Mouse (Mus musculus) CH12.LX (cell line): Measurements from ENCODE around the gene Zfyve1. TPM values are rescaled to one million over a fixed set of nuclear protein-coding genes. Genes with fewer than 3 reads are reported as not detected.

Source experiments
- DNase-seq: peaks from one replicate; pipeline ENCODE4 v3.0.0-alpha.2; 2013; ENCODE audit errors: extremely low read depth
- H3K27ac ChIP-seq: 2 replicates; pipeline ENCODE4 v1.5.1; 2012; ENCODE audit warnings: low read depth, mild to moderate bottlenecking, control low read depth, moderate library complexity; ENCODE audit not compliant: insufficient read depth
- H3K27me3 ChIP-seq: replicated peaks from 2 replicates; pipeline ENCODE3; 2012; ENCODE audit warnings: inconsistent platforms
- H3K36me3 ChIP-seq, 2 experiments: replicated peaks in 1 of 2; 2 replicates each; pipeline versions ENCODE3 to v1.6.1; 2012; ENCODE audit warnings: inconsistent platforms in 1 of 2, low read length in 1 of 2, mild to moderate bottlenecking in 1 of 2, mixed read lengths in 1 of 2, moderate library complexity in 1 of 2; ENCODE audit not compliant: control insufficient read depth in 1 of 2, insufficient read depth in 1 of 2
- H3K4me1 ChIP-seq, 2 experiments: 2 replicates each; pipeline ENCODE4 v1.6.1; 2012; ENCODE audit warnings: inconsistent platforms in 1 of 2, moderate library complexity in 1 of 2; ENCODE audit not compliant: insufficient read depth in 2 of 2, control insufficient read depth in 1 of 2
- H3K4me2 ChIP-seq: 2 replicates; pipeline ENCODE4 v1.6.1; 2012; ENCODE audit warnings: low read depth, mild to moderate bottlenecking, control low read depth; ENCODE audit not compliant: poor library complexity, insufficient read depth, severe bottlenecking
- H3K4me3 ChIP-seq, 3 experiments: fragments of 150-350 bp in 1 of 3; sonication (generic) in 1 of 3; replicated peaks in 1 of 3; 2 replicates each; pipeline versions ENCODE3 to v1.5.1; 2011 to 2012; ENCODE audit warnings: low read depth in 2 of 3, low read length in 2 of 3, mild to moderate bottlenecking in 2 of 3, moderate library complexity in 2 of 3, control low read depth in 1 of 3, improper control_type of control experiment in 1 of 3, inconsistent platforms in 1 of 3, mixed read lengths in 1 of 3; ENCODE audit not compliant: poor library complexity in 1 of 3
- H3K79me2 ChIP-seq: replicated peaks from 2 replicates; pipeline ENCODE4 v1.6.1; 2012; ENCODE audit warnings: mild to moderate bottlenecking, moderate library complexity; ENCODE audit not compliant: control insufficient read depth, poor library complexity, insufficient read depth, severe bottlenecking; ENCODE audit errors: extremely low read depth
- H3K9ac ChIP-seq: 2 replicates; pipeline ENCODE4 v1.6.1; 2012; ENCODE audit warnings: low read depth, mild to moderate bottlenecking, control low read depth, moderate library complexity; ENCODE audit not compliant: insufficient read depth
- H3K9me3 ChIP-seq: replicated peaks from 2 replicates; pipeline ENCODE3; 2012; ENCODE audit warnings: low read length, inconsistent platforms, mixed read lengths
- CHD1 ChIP-seq: IDR thresholded peaks from 2 replicates; pipeline ENCODE4 v1.6.1; 2012; ENCODE audit warnings: low read depth, low read length, improper control_type of control experiment, inconsistent platforms
- CHD2 ChIP-seq: IDR thresholded peaks from 2 replicates; pipeline ENCODE4 v1.6.1; 2011; ENCODE audit warnings: low read length, improper control_type of control experiment
- CTCF ChIP-seq, 2 experiments: IDR thresholded peaks in 1 of 2; conservative IDR thresholded peaks in 1 of 2; 2 replicates each; pipeline ENCODE4 v1.5.1; 2011 to 2012; ENCODE audit warnings: low read depth in 2 of 2, low read length in 2 of 2, improper control_type of control experiment in 1 of 2, inconsistent platforms in 1 of 2, mild to moderate bottlenecking in 1 of 2, moderate library complexity in 1 of 2
- ELF1 ChIP-seq: IDR thresholded peaks from 2 replicates; pipeline ENCODE4 v1.6.1; 2014; ENCODE audit warnings: low read depth, mild to moderate bottlenecking, inconsistent platforms, low read length, improper control_type of control experiment
- ETS1 ChIP-seq: conservative IDR thresholded peaks from 2 replicates; pipeline ENCODE4 v1.6.1; 2012; ENCODE audit warnings: low read depth, mild to moderate bottlenecking, inconsistent platforms, low read length, improper control_type of control experiment, moderate library complexity
- GABPA ChIP-seq: IDR thresholded peaks from 2 replicates; pipeline ENCODE4 v1.6.1; 2012; ENCODE audit warnings: low read depth, low read length, improper control_type of control experiment, inconsistent platforms; ENCODE audit not compliant: insufficient replicate concordance
- IRF4 ChIP-seq: IDR thresholded peaks from 2 replicates; pipeline ENCODE4 v1.6.1; 2014; ENCODE audit warnings: low read depth, mild to moderate bottlenecking, inconsistent platforms, low read length, improper control_type of control experiment
- JUN ChIP-seq: IDR thresholded peaks from 2 replicates; pipeline ENCODE4 v1.6.1; 2011; ENCODE audit warnings: low read depth, mild to moderate bottlenecking, low read length, improper control_type of control experiment, moderate library complexity; ENCODE audit not compliant: insufficient read depth
- KAT2A ChIP-seq: IDR thresholded peaks from 2 replicates; pipeline ENCODE4 v1.6.1; 2012; ENCODE audit warnings: low read length, improper control_type of control experiment, inconsistent platforms; ENCODE audit not compliant: insufficient replicate concordance
- MAFK ChIP-seq: IDR thresholded peaks from 2 replicates; pipeline ENCODE4 v1.6.1; 2011; ENCODE audit warnings: low read length, improper control_type of control experiment; ENCODE audit not compliant: insufficient replicate concordance
- MEF2A ChIP-seq: IDR thresholded peaks from 2 replicates; pipeline ENCODE4 v1.6.1; 2014; ENCODE audit warnings: low read depth, mild to moderate bottlenecking, inconsistent platforms, low read length, improper control_type of control experiment, borderline replicate concordance
- NELFE ChIP-seq: IDR thresholded peaks from 2 replicates; pipeline ENCODE4 v1.6.1; 2011; ENCODE audit warnings: low read depth, low read length, improper control_type of control experiment
- NRF1 ChIP-seq: IDR thresholded peaks from 2 replicates; pipeline ENCODE4 v1.6.1; 2014; ENCODE audit warnings: low read depth, mild to moderate bottlenecking, inconsistent platforms, low read length, improper control_type of control experiment, moderate library complexity
- PAX5 ChIP-seq: IDR thresholded peaks from 2 replicates; pipeline ENCODE4 v1.6.1; 2012; ENCODE audit warnings: low read length, inconsistent platforms, mixed read lengths
- POLR2A ChIP-seq: IDR thresholded peaks from 2 replicates; pipeline ENCODE4 v1.6.1; 2011; ENCODE audit warnings: low read depth, mild to moderate bottlenecking, improper control_type of control experiment, low read length
- POLR2AphosphoS2 ChIP-seq: IDR thresholded peaks from 2 replicates; pipeline ENCODE4 v1.6.1; 2011; ENCODE audit warnings: low read depth, low read length, improper control_type of control experiment
- RAD21 ChIP-seq: IDR thresholded peaks from 2 replicates; pipeline ENCODE4 v1.6.1; 2011; ENCODE audit warnings: low read depth, mild to moderate bottlenecking, low read length, improper control_type of control experiment, moderate library complexity
- SIN3A ChIP-seq: IDR thresholded peaks from 2 replicates; pipeline ENCODE4 v1.6.1; 2012; ENCODE audit warnings: low read length, improper control_type of control experiment, inconsistent platforms
- SMC3 ChIP-seq: IDR thresholded peaks from 2 replicates; pipeline ENCODE4 v1.6.1; 2011; ENCODE audit warnings: low read depth, low read length, improper control_type of control experiment
- TCF12 ChIP-seq: IDR thresholded peaks from 2 replicates; pipeline ENCODE4 v1.6.1; 2014; ENCODE audit warnings: low read depth, mild to moderate bottlenecking, inconsistent platforms, low read length, improper control_type of control experiment
- UBTF ChIP-seq: IDR thresholded peaks from 2 replicates; pipeline ENCODE4 v1.6.1; 2012; ENCODE audit warnings: low read depth, mild to moderate bottlenecking, inconsistent platforms, low read length, improper control_type of control experiment, moderate library complexity
- ZC3H11A ChIP-seq: IDR thresholded peaks from 2 replicates; pipeline ENCODE4 v1.6.1; 2012; ENCODE audit warnings: low read depth, mild to moderate bottlenecking, inconsistent platforms, low read length, improper control_type of control experiment
- ZKSCAN1 ChIP-seq: IDR thresholded peaks from 2 replicates; pipeline ENCODE4 v1.6.1; 2012; ENCODE audit warnings: low read depth, inconsistent platforms, low read length, improper control_type of control experiment, borderline replicate concordance
- ZMIZ1 ChIP-seq: IDR thresholded peaks from 2 replicates; pipeline ENCODE4 v1.6.1; 2012; ENCODE audit warnings: low read depth, mild to moderate bottlenecking, inconsistent platforms, low read length, improper control_type of control experiment
- ZNF384 ChIP-seq: IDR thresholded peaks from 2 replicates; pipeline ENCODE4 v1.6.1; 2012; ENCODE audit warnings: low read depth, low read length, improper control_type of control experiment, inconsistent platforms
- dilution Hi-C: fragments of 300-500 bp; cut with MboI; formaldehyde crosslinking; loops from 2 replicates; pipeline ENCODE4 v1.14.3; 2020; ENCODE audit warnings: low sequenced_read_pairs; ENCODE audit not compliant: extremely low pct_unique_long_range_greater_than_20kb, extremely low pct_ligation_motif_present
- in situ Hi-C: fragments of 300-500 bp; cut with MboI; formaldehyde crosslinking; loops from 3 replicates; pipeline ENCODE4 v1.14.3; 2019; ENCODE audit warnings: low sequenced_read_pairs, low pct_ligation_motif_present, low pct_unique_long_range_greater_than_20kb, mixed read lengths
- polyA plus RNA-seq: library from polyadenylated mRNA; unstranded; fragments of >175 nt; gene quantifications from 2 replicates; pipeline ENCODE4 v1.2.1, GENCODE M21; 2012; ENCODE audit warnings: low read depth; ENCODE audit not compliant: insufficient read length
- total RNA-seq, 2 experiments: library from RNA; depleted of rRNA; stranded (reverse); fragments of 300-350 nt in 1 of 2; fragments of >200 nt in 1 of 2; gene quantifications; 2 replicates each; pipeline ENCODE4 v1.2.3; 2012 to 2014

Zfyve1 gene
- total and polyA plus RNA-seq, 3 experiments: 6.0 to 17.6 (median 7.2) TPM

DNA sequence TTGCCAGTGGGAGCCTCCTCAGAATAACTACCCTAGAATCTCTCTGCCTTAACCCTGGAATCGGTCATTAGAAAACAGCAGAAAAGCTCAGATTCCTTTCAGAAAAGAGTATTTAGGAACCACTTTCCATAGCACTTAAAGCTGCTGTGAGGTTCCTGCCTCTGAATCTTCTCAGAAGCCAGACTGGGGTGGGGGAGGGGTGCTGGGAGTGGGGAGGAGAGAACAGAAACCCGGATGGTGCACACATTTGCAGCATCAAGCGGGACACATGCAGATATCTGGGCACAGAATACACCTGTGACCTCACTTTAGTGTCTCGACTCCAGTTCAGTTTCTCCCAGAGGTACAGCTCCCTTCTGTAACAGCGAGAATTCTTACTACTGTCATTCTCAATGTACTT lies 86.4 kb downstream of the Zfyve1 start:
- Histone ChIP-seq H3K4me2 (no peak overlapping the region), H3K9ac (no peak overlapping the region), H3K9me3 (no peaks in the 10 kb centered on the region), H3K27ac (no peak overlapping the region), H3K4me1 (peaks cover 0 to 6% of the 10 kb centered on the region in 2 experiments; a peak in 2 of 4 replicates), H3K79me2 (no peaks in the 10 kb centered on the region), H3K36me3 (no peaks in the 10 kb centered on the region), H3K27me3 (no peaks in the 10 kb centered on the region), H3K4me3 (no peak overlapping the region)
- TF ChIP-seq PAX5: no peak
- TF ChIP-seq POLR2AphosphoS2: no peak
- TF ChIP-seq GABPA: no peak
- TF ChIP-seq SIN3A: no peak
- no peak for TF ChIP-seq ZKSCAN1
- TF ChIP-seq CTCF (conservative IDR thresholded peaks at IDR 0.05 in 1 of 2, IDR thresholded peaks at IDR 0.05 in 1 of 2; ENCODE audit: low read depth in 2 of 2, low read length in 2 of 2): no peak
- no peak for TF ChIP-seq ELF1
- TF ChIP-seq CHD2: no peak
- no peak for TF ChIP-seq NELFE
- TF ChIP-seq IRF4: no peak
- TF ChIP-seq CHD1: no peak
- no peak for DNase-seq
- in situ Hi-C loops (no loop called here), dilution Hi-C loops (no loop called here)

- Histone ChIP-seq H3K4me1 (no peaks in the 10 kb centered on the region), H3K27ac (no peak overlapping the region), H3K9me3 (no peaks in the 10 kb centered on the region), H3K4me2 (no peak overlapping the region), H3K9ac (no peak overlapping the region), H3K4me3 (no peak overlapping the region), H3K79me2 (no peaks in the 10 kb centered on the region), H3K36me3 (no peaks in the 10 kb centered on the region), H3K27me3 (no peaks in the 10 kb centered on the region)
- TF ChIP-seq CTCF (conservative IDR thresholded peaks at IDR 0.05 in 1 of 2, IDR thresholded peaks at IDR 0.05 in 1 of 2; ENCODE audit: low read depth in 2 of 2, low read length in 2 of 2) (peak in 1 of 2 experiments; percentile 4; a peak in 1 of 4 replicates), SIN3A (no peak), GABPA (no peak), UBTF (no peak), KAT2A (no peak)
- dilution Hi-C loops (no loop called here), in situ Hi-C loops (no loop called here)
- DNase-seq: no peak
Observed at GRCm38 (mm10) chr12:83506543-83506942, 90.5 kb downstream of the Zfyve1 start.

- DNase-seq: peak; percentile 71
- Histone ChIP-seq H3K4me1 (no peaks in the 10 kb centered on the region), H3K4me2 (peak overlapping the region; percentile 91), H3K79me2 (no peaks in the 10 kb centered on the region), H3K36me3 (no peaks in the 10 kb centered on the region), H3K9me3 (no peaks in the 10 kb centered on the region), H3K27me3 (no peaks in the 10 kb centered on the region), H3K4me3 (no peak overlapping the region), H3K9ac (no peak overlapping the region), H3K27ac (no peak overlapping the region)
- in situ Hi-C loops: no loop called here
- dilution Hi-C loops: no loop called here
- no peak for TF ChIP-seq JUN
- TF ChIP-seq POLR2AphosphoS2: no peak
- no peak for TF ChIP-seq GABPA
- TF ChIP-seq NRF1: no peak
- no peak for TF ChIP-seq UBTF
- TF ChIP-seq TCF12: no peak
- TF ChIP-seq MAFK: no peak
- no peak for TF ChIP-seq POLR2A
- TF ChIP-seq SMC3: peak; percentile 83
- peak; percentile 55 for TF ChIP-seq ZC3H11A
- TF ChIP-seq KAT2A: no peak
- no peak for TF ChIP-seq CHD1
- TF ChIP-seq MEF2A: no peak
- peak; percentile 94 for TF ChIP-seq RAD21
- TF ChIP-seq SIN3A: no peak
- no peak for TF ChIP-seq ZMIZ1
- TF ChIP-seq CTCF (conservative IDR thresholded peaks at IDR 0.05 in 1 of 2, IDR thresholded peaks at IDR 0.05 in 1 of 2; ENCODE audit: low read depth in 2 of 2, low read length in 2 of 2): peak; percentile 80 to 88
- TF ChIP-seq ZNF384: no peak
- TF ChIP-seq ETS1: no peak
Observed at GRCm38 (mm10) chr12:83502190-83502589, 94.8 kb downstream of the Zfyve1 start.
